Mouse (Mus musculus): ENCODE data around the gene Slc35f2.

Gene Slc35f2

DNA sequence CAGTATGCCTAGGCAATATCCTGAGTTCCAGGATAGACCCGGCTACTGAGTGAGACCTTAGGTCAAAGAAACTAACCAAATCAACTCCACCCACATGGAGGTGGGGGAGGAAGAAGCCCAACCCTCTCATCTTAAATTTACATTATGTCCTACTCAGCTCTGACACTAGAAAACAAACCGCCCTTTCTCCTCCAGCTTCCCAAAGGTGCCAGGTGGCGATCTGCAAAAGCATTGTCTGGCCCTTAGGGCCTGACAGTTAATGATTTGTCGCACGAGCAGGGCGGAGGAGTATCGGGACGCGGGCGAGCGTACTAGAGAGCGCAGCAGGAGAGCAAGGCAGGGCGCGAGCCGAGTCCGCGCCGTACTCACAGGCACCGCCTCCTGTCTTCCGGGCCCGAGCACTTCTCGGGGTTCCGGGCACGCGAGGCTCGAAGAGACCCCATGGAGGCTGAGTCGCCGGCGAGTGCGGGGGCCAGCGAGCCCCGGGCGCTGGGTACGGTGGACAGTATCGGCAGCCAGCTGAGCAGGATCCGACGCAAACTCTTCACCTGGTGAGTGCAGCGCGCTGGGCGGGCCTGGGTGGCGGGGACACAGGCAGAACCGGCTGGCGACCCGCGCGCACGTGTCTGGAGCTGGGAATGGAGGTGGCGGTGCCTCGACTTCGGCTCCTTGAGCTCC, at the start of gene Slc35f2:
TSS of gene Slc35f2 (plus strand) at position 195 of the 678 bp plus-strand sequence.
- DNase-seq (ENCODE audit: low spot score), result peak; percentile 67

DNA sequence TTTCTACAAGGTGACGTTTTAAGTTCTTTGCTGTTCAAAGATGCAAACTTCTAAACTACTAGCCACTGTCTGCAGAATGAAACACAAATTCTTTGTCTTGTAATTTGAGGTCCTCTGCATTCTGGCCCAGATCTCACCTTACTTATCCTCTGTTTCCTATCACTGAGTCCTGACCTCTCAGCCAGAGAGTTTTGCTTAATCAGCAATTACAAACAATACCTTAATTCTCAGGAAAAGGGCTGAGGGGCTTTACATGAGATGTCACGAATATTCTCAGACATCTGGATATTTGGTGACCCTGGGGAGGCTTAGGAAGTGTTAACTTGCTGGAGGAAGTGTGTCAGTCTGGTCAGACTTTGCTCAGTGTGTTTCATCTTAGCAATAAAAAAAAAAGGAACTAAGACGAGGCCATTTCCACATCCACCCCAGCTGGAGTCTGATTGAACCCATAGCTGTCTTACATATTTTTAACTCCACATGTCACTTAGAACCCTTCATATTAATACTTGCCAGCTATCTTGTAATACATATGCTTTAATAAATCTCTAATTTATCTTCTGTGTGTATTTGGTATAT, 30.4 kb upstream of the Slc35f2 start:
- DNase-seq (ENCODE audit: low spot score), result no peak

GRCm38 (mm10) chr9:53750411-53750810, 20.9 kb upstream of the Slc35f2 start:
- no peak for DNase-seq (ENCODE audit: low spot score)

- DNase-seq (ENCODE audit: low spot score), result no peak
These were observed 20.4 kb upstream of the Slc35f2 start for GRCm38 (mm10) chr9:53750899-53751298.

GRCm38 (mm10) chr9:53754801-53755200, 16.5 kb upstream of the Slc35f2 start:
- no peak for DNase-seq (ENCODE audit: low spot score)

DNA sequence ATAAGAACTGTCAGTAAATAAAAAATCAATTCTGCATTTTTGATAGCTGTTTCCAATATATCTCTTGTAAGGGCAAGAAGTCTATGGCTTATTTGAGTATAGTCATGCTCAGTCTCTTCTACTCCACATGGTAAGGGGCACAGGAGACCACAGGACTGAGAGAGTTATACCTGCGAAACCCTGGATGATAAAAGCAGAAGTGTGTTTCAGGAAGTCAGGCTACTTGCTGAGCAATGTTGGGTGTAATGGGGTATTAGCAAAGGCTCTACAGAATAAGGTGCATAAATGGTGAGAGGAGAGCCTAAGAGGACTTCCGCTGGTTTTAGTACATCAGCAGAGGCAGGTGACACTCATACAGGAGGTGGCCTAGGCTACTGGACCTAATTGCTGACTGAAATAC, 13.2 kb upstream of the Slc35f2 start:
- no peak for DNase-seq (ENCODE audit: low spot score)

GRCm38 (mm10) chr9:53764697-53765096, 6.6 kb upstream of the Slc35f2 start:
- no peak for DNase-seq (ENCODE audit: low spot score)

- no peak for DNase-seq (ENCODE audit: low spot score)
These were observed 2.9 kb upstream of the Slc35f2 start for GRCm38 (mm10) chr9:53768486-53768885.

- DNase-seq (ENCODE audit: low spot score), result no peak
These were observed 481 bp upstream of the Slc35f2 start for GRCm38 (mm10) chr9:53770771-53771343.

DNA sequence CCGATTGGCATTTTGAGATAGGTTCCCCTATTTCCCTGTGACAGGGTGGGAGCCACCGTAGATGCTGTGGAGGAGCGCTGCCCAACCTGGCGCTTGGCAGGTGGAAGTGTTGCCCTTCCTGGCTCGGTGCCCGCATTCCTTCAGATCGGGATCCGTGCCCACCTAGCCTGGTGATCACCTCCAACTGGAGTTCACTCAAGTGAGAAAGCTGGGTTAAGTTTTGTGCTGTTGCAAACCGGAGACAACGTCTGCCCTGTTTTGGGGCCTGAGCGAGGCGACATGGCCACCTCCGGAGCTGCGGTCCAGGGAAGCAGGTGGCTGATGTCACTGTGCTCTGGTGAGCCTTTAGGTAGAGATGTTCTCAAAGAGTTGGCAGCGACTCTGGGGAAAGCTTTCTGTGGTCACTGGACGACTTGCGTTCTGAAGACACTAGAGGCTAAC, 803 bp downstream of the Slc35f2 start:
- peak; percentile 74 for DNase-seq (ENCODE audit: low spot score)

DNA sequence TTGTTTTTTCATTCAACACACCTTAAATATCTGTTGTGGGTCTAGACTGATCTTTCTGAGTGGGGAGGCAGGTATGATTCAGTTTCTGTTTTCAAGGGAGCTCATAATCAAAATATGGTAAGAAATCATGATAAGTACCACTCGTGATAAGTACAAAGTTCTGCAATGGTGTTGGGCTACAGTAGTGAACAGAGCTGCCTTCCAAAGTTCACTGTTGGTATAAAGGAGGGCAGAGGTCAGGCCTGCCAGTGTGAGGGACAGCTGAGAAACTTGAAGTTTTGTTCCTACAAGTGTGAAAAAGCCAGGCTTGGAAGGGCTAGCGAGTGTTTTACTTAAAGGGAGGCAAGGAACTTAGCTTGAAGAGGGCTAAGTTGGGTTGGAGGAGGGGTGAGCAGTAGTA, 4.2 kb downstream of the Slc35f2 start:
- no peak for DNase-seq (ENCODE audit: low spot score)

GRCm38 (mm10) chr9:53786561-53787407, 15.4 kb downstream of the Slc35f2 start:
- DNase-seq (ENCODE audit: low spot score), result peak; percentile 68

DNA sequence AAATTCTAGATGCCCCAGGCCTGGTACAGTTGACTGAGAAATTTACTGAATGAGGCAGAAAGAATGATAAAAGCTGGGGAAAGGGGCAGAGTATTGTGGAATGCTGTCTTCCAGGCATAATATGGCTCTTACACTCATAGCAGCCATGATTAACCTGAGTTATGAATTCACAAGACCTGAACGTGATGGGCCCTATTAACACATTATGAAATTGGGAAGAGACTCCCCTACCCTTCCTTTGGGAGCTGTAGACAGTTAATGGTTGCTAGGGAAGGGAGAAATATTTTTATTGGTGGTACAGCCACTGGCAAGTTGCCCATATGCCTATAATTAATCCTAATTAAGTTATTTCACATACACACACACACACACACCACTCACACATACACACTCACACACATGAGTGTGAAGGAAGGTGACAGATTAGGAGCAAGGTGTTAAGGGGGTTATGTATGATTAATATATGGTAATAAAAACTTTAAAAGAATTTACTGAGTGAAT, 22.5 kb downstream of the Slc35f2 start:
- DNase-seq (ENCODE audit: low spot score), result no peak

DNA sequence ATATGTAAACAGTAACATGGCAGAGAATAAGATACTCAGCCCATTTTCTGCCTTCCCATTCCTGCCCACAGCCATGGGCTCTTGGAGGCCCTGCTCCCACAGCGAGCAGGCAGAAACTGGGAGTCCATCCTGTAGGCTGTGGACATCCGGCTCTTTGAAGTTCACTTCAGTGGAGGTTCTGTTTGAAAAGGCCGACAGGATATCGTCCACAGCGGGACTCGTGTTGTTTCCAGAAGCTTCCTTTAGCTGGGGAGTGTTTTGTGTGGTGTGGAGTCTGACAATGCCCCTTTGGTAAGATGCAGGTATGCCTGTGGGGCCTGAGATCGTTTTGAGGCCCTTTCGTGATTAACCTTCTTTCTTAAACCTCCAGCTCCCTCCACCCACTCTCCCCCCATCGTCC, 23.2 kb downstream of the Slc35f2 start:
- DNase-seq (ENCODE audit: low spot score), result no peak

DNA sequence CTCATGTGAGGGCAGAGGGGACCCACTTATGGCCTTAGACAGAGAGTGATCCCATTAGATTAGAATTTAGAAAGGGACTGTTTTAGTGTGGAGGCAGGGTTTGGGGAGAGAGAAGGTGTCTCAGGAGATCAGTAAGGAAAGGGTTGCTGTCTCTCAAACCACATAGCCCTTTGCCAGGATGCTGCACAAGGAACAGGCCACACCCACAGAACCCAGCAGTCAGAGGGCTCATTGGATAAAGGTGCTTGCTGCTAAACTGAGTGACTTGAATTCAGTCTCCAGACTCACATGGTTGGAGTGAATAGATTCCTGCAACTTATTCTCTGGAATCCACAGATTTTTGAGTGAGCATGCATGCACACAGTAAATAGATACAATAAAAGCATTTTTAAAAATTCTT, 24.0 kb downstream of the Slc35f2 start:
- no peak for DNase-seq (ENCODE audit: low spot score)

GRCm38 (mm10) chr9:53796386-53796785, 25.0 kb downstream of the Slc35f2 start:
- no peak for DNase-seq (ENCODE audit: low spot score)

DNA sequence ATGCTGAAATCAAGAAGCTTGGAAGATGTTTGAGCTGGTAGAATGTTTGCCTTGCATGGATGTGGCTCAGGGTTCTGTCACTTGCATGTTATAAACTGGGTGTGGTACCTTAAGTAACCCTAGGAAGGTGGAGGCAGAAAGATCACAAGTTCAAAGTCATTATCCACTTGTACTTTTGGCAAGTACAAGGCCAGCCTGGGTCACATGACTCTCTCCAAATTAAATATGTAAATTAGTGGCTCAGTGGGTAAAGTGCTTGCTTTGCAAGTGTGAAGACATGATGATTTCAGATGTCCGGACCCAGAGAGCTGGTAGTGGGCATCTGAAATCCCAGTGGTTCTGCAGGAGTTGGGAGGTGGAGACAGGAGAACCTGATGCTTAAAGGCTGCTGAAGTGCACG, 25.8 kb downstream of the Slc35f2 start:
- DNase-seq (ENCODE audit: low spot score), result no peak

GRCm38 (mm10) chr9:53802921-53803320, 31.6 kb downstream of the Slc35f2 start:
- no peak for DNase-seq (ENCODE audit: low spot score)

DNA sequence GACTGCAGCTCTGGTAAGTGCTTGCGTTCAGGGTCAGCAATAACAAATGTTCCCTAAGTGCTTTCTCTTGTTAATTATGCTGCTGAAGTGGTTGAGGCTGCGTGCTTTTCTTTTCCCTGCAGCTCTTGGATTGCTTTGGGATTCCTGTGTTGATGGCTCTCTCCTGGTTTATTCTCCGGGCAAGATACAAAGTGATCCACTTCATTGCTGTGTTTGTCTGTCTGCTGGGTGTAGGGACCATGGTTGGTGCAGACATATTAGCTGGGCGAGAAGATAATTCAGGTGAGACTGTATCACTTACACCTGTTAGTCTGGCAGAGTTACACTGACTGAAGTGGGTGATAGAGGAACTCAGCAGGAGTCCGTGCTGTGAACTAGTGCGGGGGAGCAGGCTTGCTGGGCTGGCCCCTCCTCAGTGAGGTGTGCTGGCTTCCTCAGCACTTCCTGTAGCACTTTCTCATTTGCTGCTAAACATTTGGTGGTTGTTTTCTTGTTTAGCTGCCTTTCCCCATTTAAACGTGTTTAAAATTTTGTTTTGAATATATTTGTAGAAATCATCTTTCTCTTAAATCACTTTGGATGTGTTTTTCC, 35.3 kb downstream of the Slc35f2 start:
- no peak for DNase-seq (ENCODE audit: low spot score)

DNA sequence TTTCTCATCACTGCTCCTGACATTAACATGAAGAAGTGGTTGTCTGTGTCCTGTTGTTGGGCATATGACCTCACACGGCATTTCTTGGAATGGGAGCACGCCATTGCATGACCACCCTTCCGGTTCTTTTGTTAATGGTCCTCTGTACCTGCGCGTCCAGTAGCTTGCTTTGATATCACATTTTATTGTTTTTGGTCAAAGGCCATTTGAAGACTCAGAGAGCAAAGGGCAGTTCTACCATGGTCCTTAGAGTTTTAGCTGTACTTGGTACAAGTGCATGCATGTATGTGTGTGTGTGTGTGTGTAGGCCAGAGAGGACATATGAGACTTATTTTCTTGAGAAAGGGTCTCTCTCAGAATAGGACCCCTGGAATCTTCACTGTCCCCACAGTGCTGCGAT, 42.1 kb downstream of the Slc35f2 start:
- no peak for DNase-seq (ENCODE audit: low spot score)

GRCm38 (mm10) chr9:53818760-53819159, 47.4 kb downstream of the Slc35f2 start:
- peak; percentile 80 for DNase-seq (ENCODE audit: low spot score)

DNA sequence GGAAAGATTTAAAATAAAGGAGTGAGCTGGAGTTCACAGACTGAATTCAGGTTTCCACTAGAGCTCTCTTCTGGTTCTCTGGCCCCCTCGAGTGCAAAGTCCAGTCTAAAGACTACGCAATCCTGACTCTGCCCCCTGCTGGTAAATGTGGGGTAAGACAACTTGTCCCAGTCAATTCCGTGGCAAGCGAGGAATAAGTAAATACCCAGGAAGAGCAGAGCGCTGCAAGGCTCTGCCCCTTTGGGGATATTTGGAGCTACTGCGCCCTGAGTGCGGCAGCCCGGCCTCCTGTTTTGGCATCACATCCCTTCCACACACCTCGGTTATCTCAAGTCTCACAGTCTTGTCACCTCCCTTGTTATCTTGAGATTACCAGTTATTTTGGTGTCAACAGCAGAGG, 54.0 kb downstream of the Slc35f2 start:
- DNase-seq (ENCODE audit: low spot score), result no peak

Data from testis, postnatal 10 days (tissue).